Mouse (Mus musculus): ENCODE data around the gene Ptges3. TPM values are rescaled to one million over a fixed set of nuclear protein-coding genes. Genes with fewer than 3 reads are reported as not detected.
A peak's percentile ranks its signal among the peaks of the same experiment; 100 is the strongest.
"Not testable (repeated sequence)": the region's sequence is repeated elsewhere in the genome, so short reads cannot be mapped to it uniquely, and the experiment has no call there.

Gene Ptges3
- 10 to 100 TPM; 80.7 to 90.5 TPM for total RNA-seq (2021)

DNA sequence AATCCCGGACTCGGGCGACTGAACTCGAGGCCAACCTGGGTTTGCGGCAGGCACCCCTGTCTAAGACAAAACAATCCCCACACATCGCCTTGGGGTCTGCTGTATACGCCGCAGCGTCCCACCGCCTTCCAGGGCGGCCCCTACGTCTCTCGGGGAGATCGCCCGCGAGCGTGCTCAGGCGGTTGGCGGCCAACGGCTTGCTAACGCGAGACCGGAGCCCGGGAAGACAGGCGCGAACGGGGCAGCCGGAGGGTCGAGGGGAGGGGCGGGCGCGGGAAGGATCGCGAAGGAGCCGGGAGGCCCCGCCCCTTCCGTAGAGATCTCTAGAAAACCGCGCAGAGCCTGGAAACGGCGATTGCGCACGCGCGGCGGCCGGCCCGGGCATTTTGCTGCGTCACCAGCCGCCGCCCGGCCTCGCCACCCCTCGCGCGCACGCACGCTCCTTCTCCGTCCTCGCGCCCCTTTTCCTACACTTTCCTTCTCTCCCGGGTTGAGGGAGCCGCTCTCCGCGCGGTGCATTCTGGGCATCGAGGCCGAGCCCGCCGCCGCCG lies at the start of gene Ptges3:
Gene Ptges3 (plus strand): TSS at position 354 of the 551 bp plus-strand sequence.
- intact Hi-C loops (cut with DNase I): loop anchor here (1.0 kb wide), 1 partner anchor 23 kb away; the partner anchor contains the start of gene Naca
- peak; percentile 98 for DNase-seq

DNA sequence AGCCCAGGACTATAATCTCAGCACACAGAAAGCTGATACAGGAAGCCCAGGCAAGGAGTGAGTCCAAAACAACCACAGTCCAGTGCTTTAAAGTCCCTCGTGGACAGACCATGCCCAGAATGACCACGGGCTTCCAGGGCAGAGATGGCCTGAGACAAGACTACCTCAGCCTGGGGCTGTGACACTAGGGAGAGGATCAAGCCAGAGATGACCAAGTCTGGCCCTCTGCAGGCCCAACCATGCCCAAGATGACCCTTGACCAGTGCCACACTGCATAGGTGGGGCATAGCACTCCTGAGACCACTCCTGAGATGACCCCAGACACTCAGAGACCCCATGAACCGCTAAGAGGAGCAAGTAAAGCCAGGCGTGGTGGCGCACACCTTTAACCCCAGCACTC lies 49.0 kb upstream of the Ptges3 start:
- DNase-seq: no peak
- intact Hi-C loops (cut with DNase I): loop anchor here (5.0 kb wide), 2 partner anchors 272 to 332 kb away; partner anchors contain the start of gene Zbtb39

DNA sequence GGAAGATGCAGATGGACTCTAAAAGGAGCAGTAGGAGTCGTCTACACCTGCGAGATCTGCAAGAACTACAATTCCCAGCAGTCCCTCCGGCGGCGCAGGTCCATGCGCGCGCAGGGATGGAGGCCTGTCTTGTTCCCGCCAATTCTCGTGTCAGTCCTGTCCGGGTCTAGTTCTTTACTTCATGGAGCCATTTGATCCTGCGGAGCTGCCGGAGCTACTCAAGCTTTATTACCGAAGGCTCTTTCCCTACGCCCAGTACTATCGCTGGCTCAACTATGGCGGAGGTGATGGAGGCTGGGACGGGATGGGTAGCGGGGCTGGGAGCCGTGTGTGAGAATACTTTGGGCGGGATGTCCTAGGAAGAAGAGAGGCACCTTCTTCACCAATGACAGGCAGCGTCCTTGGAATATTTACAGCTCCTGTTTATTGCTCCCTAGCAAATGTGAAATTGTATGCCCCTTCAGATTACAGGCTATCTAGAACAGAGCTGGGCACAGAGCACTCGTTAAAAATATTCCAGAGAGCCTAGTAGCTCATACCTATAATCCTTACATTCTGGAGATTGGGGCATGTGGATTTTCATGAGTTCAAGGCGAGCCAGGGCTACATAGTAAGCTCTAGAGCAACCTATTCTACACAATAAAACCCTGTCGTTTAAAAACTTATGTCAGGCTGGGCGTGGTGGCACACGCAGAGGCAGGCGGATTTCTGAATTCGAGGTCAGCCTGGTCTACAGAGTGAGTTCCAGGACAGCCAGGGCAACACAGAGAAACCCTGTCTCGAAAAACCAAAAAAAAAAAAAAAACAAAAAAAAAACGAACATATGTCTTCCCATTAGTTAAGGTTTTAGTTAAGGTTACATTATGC lies 43.5 kb upstream of the Ptges3 start, which contains the start of gene Prim1:
Gene Prim1 (plus strand): TSS at position 101 of the 867 bp plus-strand sequence.
- intact Hi-C loops (cut with DNase I): no loop called here
- peak; percentile 75 for DNase-seq

DNA sequence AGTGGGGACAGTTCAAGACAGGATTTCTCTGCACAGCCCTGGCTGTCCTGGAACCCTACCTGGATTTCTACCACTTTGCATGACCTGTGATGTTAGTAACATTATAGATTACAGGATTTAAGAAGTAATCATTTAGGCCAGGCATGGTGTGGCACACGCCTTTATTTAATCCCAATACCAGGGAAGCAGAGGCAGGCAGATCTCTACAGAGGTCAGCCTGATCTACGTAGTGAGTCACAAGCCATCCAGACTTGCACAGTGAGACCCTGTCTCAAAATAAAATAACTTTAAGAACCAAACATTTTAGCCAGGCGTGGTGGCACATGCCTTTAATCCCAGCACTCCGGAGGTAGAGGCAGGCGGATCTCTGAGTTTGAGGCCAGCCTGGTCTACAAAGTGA lies 36.6 kb upstream of the Ptges3 start:
- intact Hi-C loops (cut with DNase I): no loop called here
- no peak for DNase-seq

DNA sequence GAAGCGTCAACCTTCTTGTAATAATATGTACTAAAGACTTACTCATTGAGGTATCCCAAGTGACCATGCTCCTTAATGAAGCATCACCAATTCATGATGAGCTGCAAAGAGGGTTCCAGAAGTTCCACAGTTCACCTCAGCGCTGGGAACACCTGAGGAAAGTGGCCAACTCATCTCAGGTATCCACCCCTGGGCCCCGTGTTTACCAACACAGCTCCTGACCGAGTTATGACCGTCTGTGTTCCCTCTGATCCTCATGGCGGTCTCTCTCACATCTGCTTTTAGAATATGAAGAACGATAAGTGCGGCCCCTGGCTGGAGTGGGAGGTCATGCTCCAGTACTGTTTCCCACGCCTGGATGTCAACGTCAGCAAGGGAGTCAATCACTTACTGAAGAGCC lies 35.3 kb upstream of the Ptges3 start:
- intact Hi-C loops (cut with DNase I): no loop called here
- DNase-seq: no peak

DNA sequence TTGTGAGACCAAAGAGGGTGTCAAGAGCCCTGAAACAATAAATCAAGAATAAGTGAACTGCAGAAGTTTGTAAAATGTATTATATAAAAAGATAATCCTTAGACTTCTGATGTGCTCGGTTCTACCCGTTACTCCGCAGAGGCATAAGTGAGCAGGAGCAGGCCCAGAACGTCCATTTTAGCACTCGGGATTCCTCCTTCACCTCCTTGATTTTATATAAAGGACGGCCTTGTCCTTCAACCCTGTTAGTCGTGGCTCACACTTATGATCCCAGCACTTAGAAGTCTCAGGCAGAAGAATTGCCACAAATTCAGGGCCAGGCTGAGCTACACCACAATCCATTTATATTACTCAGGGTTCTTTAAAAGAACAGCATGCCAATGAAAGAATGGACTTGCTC lies 28.8 kb upstream of the Ptges3 start:
- intact Hi-C loops (cut with DNase I): no loop called here
- DNase-seq: no peak

DNA sequence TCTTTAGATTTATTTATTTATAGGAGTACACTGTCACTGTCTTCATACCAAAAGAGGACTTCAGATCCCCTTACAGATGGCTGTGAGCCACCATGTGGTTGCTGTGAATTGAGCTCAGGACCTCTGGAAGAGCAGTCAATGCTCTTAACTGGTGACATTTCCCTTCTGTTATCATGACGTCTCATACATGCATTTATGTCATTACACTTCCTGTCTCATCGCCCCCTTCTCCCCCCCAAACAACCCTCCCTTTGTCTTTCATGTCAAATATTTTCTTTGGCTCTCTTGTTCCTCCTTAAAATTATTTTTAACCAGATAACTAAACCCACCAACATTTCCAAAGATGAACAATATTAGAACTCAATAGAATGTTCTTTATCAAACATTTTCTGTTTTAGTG lies 27.9 kb upstream of the Ptges3 start:
- DNase-seq: no peak
- intact Hi-C loops (cut with DNase I): no loop called here

DNA sequence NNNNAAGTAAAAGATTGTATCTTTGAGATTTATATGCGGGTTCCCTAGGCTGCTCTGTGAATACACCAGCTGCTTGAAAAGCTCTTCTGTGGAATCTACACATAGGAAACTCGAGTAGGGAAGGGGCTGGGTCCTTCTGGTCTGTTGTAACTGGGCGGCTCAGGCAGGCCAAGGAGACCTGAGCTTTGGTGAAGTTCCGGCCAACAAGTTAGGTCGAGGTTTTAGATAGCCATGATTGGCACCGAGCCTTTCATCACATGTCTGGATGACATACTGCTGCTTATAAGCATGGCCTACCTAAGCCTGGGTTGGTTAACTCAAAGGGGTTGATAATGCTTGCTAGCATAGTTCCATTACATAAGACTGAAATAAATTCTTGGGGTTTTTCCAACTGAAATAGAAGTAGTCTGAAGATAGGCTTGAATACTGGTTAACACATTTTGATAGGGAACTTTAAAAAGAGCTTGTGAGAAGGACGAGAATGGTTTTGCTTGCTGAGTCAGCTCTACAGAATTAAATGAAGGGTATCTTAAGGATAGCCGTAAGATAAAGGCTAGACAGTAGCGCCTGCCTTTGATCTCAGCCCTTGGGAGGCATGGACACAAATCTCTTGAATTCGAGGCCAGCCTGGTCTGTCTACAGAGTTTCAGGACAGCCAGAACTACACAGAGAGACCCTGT lies 21.9 kb upstream of the Ptges3 start:
- DNase-seq: peak; percentile 49 to 56
- intact Hi-C loops (cut with DNase I): no loop called here

DNA sequence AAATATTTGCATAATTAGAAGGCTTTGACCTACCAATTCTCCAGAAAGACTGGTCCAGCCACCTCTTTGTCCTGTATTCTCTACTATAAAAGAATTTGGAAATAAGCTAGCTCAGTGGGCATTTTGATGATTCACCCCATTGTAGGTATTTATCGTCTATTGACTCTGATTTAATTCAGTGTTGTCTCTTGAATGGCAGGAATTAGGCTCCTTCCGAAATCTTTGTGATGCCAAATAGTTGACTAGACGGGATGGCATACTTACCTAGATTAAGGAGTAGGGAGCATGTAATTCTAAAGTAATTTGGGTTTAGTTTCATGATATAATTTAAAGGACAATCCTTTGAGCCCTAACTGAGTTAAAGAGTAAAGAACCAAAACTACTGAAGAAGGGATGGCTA lies 20.8 kb upstream of the Ptges3 start:
- intact Hi-C loops (cut with DNase I): no loop called here
- DNase-seq: no peak

DNA sequence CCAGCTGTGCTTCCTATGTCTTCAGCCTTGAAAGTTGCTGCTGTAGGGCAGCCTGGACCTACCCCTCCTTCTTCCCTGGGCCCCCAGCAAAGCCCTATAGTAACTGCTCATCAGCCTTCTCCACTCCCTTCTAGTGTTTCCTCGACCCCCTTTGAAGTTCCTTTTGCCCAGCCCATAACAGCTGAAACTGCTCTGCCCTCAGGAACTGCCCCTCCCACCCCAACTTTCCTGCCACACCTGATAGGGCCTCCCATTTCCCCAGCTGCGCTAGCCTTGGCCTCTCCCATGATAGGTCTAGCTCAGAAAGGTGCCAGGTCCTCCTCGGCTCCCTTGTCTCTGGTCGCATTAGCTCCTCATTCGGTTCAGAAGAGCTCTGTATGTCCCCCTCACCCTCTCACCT lies 19.6 kb upstream of the Ptges3 start:
- intact Hi-C loops (cut with DNase I): no loop called here
- DNase-seq: no peak

DNA sequence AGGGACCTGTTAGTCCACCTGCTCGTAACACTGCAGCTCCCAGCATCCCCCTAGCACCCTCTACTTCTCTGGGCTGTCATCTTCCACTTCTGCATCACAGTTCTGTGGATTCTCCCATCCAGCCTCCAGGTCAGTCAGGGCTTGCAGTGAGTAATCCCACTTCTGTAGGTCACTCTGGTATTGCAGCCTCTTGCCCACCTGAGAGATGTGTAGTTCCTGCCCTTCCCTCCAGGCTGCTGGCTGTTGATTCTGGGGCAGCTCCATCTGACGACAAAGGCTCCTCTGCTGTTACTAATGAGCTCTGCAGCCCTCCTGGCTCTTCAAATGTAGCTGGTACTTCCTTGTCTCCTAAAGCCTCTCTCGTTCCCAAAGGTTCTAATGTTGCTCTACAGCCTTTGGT lies 18.9 kb upstream of the Ptges3 start:
- intact Hi-C loops (cut with DNase I): no loop called here
- DNase-seq: no peak

DNA sequence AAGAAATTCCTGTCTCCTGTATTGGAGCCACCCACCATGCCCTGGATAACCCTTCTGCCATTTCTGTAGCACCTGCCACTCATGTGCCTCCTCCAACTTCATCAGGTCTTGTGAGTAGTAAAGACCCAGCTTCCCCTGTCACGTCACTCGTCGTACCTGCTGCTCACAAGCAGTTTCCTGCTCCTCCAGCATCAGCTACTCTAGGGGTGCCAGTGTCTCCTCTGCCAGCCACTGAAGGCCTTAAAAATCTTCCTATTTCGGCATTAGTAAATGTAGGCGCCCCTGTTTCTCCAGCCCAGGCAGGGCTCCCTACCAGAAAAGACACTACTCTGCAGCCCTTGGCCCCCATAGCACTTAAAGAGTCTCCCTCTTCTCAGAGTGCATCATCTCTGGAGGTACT lies 18.5 kb upstream of the Ptges3 start:
- intact Hi-C loops (cut with DNase I): no loop called here

DNA sequence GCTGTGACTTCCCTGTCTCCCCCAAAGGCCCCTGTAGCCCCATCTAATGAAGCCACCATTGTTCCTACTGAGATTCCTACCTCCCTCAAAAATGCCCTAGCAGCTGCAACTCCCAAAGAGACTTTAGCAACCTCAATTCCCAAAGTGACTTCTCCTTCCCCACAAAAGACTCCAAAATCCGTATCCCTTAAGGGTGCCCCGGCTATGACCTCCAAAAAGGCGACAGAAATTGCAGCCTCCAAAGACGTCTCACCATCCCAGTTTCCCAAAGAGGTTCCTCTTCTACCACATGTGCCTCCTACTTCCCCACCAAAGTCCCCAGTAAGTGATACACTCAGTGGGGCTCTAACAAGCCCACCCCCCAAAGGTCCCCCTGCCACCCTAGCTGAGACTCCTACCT lies 17.1 kb upstream of the Ptges3 start:
- intact Hi-C loops (cut with DNase I): no loop called here
- no peak for DNase-seq

More for the DNA sequence above, 18.5 kb upstream of the Ptges3 start:
- DNase-seq: no peak

DNA sequence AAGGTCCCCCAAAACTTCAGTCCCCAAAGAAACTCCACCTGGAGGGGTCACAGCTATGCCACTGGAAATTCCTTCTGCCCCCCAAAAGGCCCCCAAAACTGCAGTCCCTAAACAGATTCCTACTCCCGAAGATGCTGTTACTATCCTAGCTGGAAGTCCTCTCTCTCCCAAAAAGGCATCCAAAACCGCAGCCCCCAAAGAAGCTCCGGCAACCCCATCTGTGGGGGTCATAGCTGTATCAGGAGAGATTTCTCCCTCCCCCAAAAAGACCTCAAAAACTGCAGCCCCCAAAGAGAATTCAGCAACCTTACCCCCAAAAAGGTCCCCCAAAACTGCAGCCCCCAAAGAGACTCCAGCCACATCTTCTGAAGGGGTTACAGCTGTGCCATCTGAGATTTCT lies 16.3 kb upstream of the Ptges3 start:
- intact Hi-C loops (cut with DNase I): no loop called here
- DNase-seq: no peak

DNA sequence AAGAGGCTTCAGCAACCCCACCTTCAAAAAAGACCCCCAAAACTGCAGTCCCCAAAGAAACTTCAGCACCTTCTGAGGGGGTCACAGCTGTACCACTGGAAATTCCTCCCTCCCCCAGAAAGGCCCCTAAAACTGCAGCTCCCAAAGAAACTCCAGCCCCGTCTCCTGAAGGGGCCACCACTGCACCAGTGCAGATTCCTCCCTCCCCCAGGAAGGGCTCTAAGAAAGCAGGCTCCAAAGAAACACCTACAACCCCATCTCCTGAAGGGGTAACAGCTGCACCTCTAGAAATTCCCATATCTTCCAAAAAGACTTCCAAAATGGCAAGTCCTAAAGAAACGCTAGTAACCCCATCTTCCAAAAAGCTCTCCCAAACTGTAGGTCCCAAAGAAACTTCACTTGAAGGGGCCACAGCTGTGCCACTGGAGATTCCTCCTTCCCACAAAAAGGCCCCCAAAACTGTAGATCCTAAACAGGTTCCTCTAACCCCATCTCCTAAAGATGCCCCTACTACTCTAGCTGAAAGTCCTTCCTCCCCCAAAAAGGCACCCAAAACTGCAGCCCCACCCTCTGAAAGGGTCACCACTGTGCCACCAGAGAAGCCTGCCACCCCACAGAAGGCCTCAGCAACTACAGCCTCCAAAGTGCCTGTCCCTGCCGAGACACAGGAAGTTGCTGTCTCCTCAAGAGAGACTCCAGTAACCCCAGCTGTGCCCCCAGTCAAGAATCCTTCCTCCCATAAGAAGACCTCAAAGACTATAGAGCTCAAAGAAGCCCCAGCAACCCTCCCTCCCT lies 15.5 kb upstream of the Ptges3 start:
- intact Hi-C loops (cut with DNase I): no loop called here

DNA sequence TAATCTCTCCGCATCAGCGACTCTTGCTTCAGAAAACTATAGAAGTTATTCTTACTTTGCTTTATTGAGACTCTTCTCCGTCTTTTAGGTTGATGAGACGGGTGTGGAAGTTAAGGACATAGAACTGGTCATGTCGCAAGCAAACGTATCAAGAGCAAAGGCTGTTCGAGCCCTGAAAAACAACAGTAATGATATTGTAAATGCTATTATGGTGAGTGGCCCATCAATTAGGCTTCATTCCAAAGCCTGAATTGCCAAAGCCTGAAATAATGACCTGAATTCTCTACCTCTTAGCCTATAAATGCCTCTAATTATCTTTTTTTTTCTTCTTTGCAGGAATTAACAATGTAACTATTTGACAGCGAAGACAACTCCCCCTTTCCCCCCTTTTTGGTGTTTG lies 10.6 kb upstream of the Ptges3 start:
- intact Hi-C loops (cut with DNase I): no loop called here

More for the DNA sequence above, 15.5 kb upstream of the Ptges3 start:
- no peak for DNase-seq

DNA sequence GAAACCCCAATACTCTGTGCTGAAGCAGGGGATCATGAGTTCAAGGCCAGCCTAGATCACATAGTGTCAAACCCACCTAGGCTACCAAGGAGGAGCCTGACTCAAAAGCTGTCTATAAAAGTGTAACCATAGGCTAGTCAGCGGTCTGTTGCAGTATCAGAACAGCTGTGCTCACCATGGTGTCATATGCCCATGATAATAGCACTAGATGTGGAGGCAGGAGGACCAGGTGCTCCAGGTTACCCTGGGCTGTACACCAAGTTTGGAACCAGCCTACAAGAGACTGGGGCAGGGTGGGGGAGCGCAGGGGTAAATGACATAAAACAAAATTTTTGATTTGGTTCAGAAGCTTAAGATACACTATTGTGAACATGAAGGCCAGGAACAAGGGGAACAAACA lies 9.0 kb upstream of the Ptges3 start:
- DNase-seq: no peak
- intact Hi-C loops (cut with DNase I): no loop called here

More for the DNA sequence above, 10.6 kb upstream of the Ptges3 start:
- no peak for DNase-seq

DNA sequence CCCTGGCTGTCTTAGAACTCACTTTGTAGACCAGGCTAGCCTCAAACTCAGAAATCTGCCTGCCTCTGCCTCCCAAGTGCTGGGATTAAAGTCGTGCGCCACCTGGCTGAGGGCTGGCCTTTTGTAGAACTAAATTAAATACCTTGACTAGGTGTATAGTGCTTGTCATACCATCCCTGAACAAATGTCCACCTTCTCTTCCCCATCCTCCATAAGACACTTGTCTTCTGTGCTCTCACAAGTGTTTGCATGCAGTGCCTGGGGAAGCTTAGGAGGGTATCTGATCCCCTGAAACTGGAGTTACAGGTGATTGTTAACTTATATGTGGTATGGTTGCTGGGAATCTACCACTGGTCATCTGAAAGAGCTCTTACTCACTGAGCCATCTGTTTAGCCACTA lies 8.4 kb upstream of the Ptges3 start:
- no peak for DNase-seq
- intact Hi-C loops (cut with DNase I): no loop called here

DNA sequence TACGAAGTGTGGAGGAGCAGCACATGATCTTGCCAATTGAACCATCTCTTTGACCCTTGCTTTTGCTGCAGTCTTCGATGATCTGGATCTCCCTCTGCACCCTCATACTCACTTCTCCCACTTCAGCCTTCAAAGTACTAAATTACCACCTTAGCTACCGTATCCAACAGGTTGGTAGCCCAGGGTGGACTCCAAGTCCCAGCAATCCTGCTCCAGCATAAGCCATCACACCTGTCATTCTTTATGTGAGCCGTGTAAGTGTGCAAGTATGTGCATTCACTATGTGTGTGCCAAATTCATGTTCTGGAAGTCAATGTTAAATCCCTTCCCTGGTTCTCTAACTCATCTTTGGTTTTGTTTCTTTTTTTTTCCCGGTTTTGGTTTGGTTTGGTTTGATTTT lies 7.2 kb upstream of the Ptges3 start:
- intact Hi-C loops (cut with DNase I): no loop called here
- DNase-seq: no peak

DNA sequence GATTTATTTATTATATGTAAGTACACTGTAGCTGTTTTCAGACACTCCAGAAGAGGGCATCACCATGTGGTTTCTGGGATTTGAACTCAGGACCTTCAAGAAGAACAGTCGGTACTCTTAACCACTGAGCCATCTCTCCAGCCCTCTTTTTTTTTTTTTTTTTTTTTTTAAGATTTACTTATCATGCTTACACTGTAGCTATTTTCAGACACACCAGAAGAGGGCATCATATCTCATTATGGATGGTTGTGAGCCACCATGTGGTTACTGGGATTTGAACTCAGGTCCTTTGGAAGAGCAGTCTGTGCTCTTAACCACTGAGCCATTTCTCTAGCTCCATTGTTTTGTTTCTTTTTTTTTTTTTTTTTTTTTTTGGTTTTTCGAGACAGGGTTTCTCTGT lies 6.6 kb upstream of the Ptges3 start:
- intact Hi-C loops (cut with DNase I); DNase-seq: not testable (repeated sequence)

DNA sequence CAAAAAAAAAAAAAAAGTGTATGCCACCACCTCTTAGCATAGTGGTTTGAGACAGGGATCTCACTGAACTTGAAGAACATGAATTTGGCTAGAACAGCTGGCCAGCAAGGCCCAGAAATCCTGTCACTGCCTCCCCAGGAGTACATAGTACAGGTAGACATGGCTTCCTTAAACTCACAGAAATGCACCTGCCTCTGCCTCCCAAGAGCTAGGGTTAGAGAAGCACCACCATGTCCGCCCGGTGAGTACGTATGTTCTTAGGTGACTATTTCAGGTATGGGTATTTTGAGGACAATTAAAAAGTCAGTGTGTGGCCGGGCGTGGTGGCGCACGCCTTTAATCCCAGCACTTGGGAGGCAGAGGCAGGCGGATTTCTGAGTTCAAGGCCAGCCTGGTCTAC lies 5.8 kb upstream of the Ptges3 start:
- intact Hi-C loops (cut with DNase I): no loop called here

More for the DNA sequence above, 5.8 kb upstream of the Ptges3 start:
- no peak for DNase-seq
